Mouse (Mus musculus) testis, adult 2 months (tissue): ENCODE results near the gene Trib3.

Experiments used
- CTCF ChIP-seq: fragments of 200-500 bp; IDR thresholded peaks from 2 replicates; pipeline ENCODE4 v1.5.1; 2012; ENCODE audit warnings: low read depth, mild to moderate bottlenecking, inconsistent platforms, low read length, moderate library complexity; ENCODE audit not compliant: control insufficient read depth, insufficient read depth, insufficient replicate concordance
- POLR2A ChIP-seq: fragments of 200-500 bp; IDR thresholded peaks from 2 replicates; pipeline ENCODE4 v1.6.1; 2012; ENCODE audit warnings: low read depth, mild to moderate bottlenecking, inconsistent platforms, low read length, moderate library complexity; ENCODE audit not compliant: control insufficient read depth

- TF ChIP-seq POLR2A (peak; percentile 63), CTCF (0 out of 2 replicates have a peak, but pooled peaks have one; percentile 13)
These were observed 11.6 kb downstream of the Trib3 start, which contains the start of gene Rbck1 for GRCm38 (mm10) chr2:152332101-152332825.
